Mouse (Mus musculus): ENCODE data around the gene Haus3.

- no peak for TF ChIP-seq CTCF (IDR thresholded peaks at IDR 0.05; ENCODE audit: low read depth, low read length)
- no peak for TF ChIP-seq POLR2A (IDR thresholded peaks at IDR 0.05; ENCODE audit: extremely low read depth, insufficient read depth, low read length)
Observed at GRCm38 (mm10) chr5:34105681-34106080, 63.6 kb downstream of the Haus3 start.
